Mouse (Mus musculus): Measurements from ENCODE around the gene Ppp1r12b. TPM values are rescaled to one million over a fixed set of nuclear protein-coding genes. Genes with fewer than 3 reads are reported as not detected.

The Ppp1r12b gene
- polyA plus RNA-seq, 1 experiment from 2014 or later = 7.8 TPM

DNA sequence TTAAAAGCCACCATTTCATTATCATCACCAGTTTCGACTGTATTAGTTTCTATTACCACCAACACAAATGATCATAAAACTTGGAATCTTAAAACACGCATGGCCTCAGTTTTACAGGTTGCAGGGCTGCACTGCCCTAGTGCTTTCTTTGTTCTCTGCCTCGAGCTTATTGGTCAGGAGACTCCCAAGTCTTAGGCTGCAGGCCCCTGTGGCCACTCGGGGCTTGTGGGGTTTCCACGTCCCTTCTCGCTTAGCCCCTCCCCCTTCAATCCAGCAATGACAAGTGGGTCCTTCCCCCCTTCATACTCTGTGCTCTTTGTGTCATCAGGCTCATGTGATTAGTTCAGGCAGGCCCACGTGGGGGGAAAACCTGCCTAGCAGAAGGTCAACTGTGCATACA lies 167.6 kb downstream of the Ppp1r12b start:
- Histone ChIP-seq H3K27ac (ENCODE audit: low read depth, low read length) (no peak overlapping the region), H3K36me3 (ENCODE audit: control insufficient read depth, insufficient read depth, low read length) (no peaks in the 10 kb centered on the region), H3K9me3 (ENCODE audit: control insufficient read depth, low read length) (no peaks in the 10 kb centered on the region), H3K9ac (ENCODE audit: low read length) (no peak overlapping the region), H3K4me3 (ENCODE audit: low read depth, low read length) (no peak overlapping the region), H3K4me2 (ENCODE audit: low read depth) (no peak overlapping the region), H3K27me3 (ENCODE audit: control insufficient read depth, insufficient read depth, low read length) (no peaks in the 10 kb centered on the region), H3K4me1 (ENCODE audit: control insufficient read depth, insufficient read depth, low read length) (no peaks in the 10 kb centered on the region; the same call in 1 of the 2 replicates)
- WGBS = 56% methylated on average over 7 of the region's 7 CpGs
- no peak for ATAC-seq (ENCODE audit: insufficient read depth, low FRiP score, low TSS enrichment)
- DNase-seq (ENCODE audit: low spot score) = no peak

DNA sequence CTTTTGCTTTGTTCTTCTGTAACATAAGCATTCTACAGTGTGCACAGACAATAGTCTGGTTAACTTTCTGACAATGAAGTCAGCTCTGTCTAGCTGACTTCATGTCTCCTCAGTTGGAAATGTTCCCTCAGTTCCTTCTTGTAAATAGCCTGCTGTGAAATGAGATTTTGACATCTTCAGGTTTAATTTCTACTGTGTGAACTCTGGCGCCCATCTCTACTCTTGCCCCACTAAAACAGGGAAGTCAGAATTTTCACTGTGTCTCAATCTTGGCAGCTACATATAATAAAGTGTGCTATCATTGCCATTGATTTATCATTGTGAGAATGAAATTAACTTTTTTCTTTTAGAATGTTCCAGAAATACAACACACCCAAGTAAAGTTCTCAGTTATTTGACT lies 170.8 kb downstream of the Ppp1r12b start:
- H3K27ac ChIP-seq (ENCODE audit: low read depth, low read length) = no peak overlapping the region
- H3K9ac ChIP-seq (ENCODE audit: low read length) = no peak overlapping the region
- no peaks in the 10 kb centered on the region; the same call in 1 of the 2 replicates for H3K4me1 ChIP-seq (ENCODE audit: control insufficient read depth, insufficient read depth, low read length)
- H3K9me3 ChIP-seq (ENCODE audit: control insufficient read depth, low read length) = no peaks in the 10 kb centered on the region
- no peak for ATAC-seq (ENCODE audit: insufficient read depth, low FRiP score, low TSS enrichment)
- H3K4me2 ChIP-seq (ENCODE audit: low read depth) = no peak overlapping the region
- DNase-seq (ENCODE audit: low spot score) = no peak
- WGBS = 88% methylated on average over 1 of the region's 1 CpGs
- H3K4me3 ChIP-seq (ENCODE audit: low read depth, low read length) = no peak overlapping the region
- H3K36me3 ChIP-seq (ENCODE audit: control insufficient read depth, insufficient read depth, low read length) = no peaks in the 10 kb centered on the region
- no peaks in the 10 kb centered on the region for H3K27me3 ChIP-seq (ENCODE audit: control insufficient read depth, insufficient read depth, low read length)

DNA sequence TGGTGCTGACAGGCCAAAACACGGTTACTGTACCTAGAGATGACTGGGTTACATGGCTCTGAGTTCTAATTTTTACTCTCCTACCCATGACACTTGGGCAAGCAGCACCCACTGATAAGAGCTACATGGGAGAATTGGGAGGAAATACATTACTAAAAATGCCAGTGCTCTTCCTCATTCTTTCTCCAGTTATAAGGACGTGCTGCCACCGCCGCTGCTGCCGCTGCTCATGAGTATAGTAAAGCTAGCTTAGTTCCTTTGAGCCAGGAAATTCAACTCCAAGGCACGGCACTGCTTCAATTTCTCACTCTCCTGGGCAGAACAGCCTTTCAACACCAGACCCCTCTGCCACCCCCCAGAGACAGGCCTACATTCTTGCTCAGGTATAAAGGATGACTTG lies 171.3 kb downstream of the Ppp1r12b start:
- no peak overlapping the region for H3K4me2 ChIP-seq (ENCODE audit: low read depth)
- no peak overlapping the region for H3K9ac ChIP-seq (ENCODE audit: low read length)
- no peak for DNase-seq (ENCODE audit: low spot score)
- no peaks in the 10 kb centered on the region; the same call in 1 of the 2 replicates for H3K4me1 ChIP-seq (ENCODE audit: control insufficient read depth, insufficient read depth, low read length)
- H3K9me3 ChIP-seq (ENCODE audit: control insufficient read depth, low read length) = no peaks in the 10 kb centered on the region
- no peaks in the 10 kb centered on the region for H3K36me3 ChIP-seq (ENCODE audit: control insufficient read depth, insufficient read depth, low read length)
- 82% methylated on average over 6 of the region's 6 CpGs for WGBS
- ATAC-seq (ENCODE audit: insufficient read depth, low FRiP score, low TSS enrichment) = no peak
- H3K4me3 ChIP-seq (ENCODE audit: low read depth, low read length) = no peak overlapping the region
- H3K27me3 ChIP-seq (ENCODE audit: control insufficient read depth, insufficient read depth, low read length) = no peaks in the 10 kb centered on the region
- H3K27ac ChIP-seq (ENCODE audit: low read depth, low read length) = no peak overlapping the region

DNA sequence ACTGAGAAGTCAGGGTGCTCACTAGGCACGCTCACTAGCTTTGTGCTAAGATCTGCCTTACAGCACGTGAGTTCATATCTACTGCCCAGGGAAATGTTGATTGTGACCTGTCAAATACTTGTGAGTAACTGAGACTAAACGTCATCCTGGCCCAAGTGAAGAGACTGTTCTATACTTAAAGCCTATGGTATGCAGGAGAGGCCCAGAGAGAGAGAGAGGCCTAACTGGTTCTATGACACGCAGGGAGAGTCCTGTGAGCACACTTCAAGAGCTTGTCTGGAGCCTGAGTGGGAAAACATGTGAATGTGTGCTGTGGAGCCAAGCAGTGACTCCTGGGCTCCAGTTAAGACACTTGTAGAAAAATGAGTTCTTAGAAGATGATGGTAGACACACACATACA lies 171.8 kb downstream of the Ppp1r12b start:
- 87% methylated on average over 4 of the region's 4 CpGs for WGBS
- ATAC-seq (ENCODE audit: insufficient read depth, low FRiP score, low TSS enrichment) = no peak

DNA sequence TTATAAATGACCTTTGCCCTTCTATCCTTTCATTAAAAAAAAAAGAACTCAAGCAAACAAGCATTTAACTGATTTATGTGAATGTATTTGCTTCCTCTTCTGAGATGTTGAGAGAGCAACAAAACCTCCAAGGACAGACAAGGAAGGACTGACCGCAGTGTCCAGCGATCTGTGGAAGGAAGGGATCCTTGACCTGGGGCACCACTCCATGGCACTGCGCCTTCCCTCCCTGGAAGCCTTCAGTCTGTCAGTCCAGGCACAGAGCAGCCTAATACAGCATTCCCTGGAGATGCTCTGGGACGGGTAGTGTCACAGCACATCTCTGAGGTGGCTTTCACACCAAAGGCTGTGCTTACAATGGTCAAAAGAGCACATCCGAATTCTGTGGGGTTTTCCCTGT lies 172.9 kb downstream of the Ppp1r12b start:
- H3K27ac ChIP-seq (ENCODE audit: low read depth, low read length) = no peak overlapping the region
- no peaks in the 10 kb centered on the region; the same call in 1 of the 2 replicates for H3K4me1 ChIP-seq (ENCODE audit: control insufficient read depth, insufficient read depth, low read length)
- H3K27me3 ChIP-seq (ENCODE audit: control insufficient read depth, insufficient read depth, low read length) = no peaks in the 10 kb centered on the region
- no peak overlapping the region for H3K9ac ChIP-seq (ENCODE audit: low read length)
- no peak for DNase-seq (ENCODE audit: low spot score)
- 86% methylated on average over 5 of the region's 5 CpGs for WGBS
- no peak overlapping the region for H3K4me3 ChIP-seq (ENCODE audit: low read depth, low read length)
- no peaks in the 10 kb centered on the region for H3K9me3 ChIP-seq (ENCODE audit: control insufficient read depth, low read length)
- no peaks in the 10 kb centered on the region for H3K36me3 ChIP-seq (ENCODE audit: control insufficient read depth, insufficient read depth, low read length)
- ATAC-seq (ENCODE audit: insufficient read depth, low FRiP score, low TSS enrichment) = no peak
- H3K4me2 ChIP-seq (ENCODE audit: low read depth) = no peak overlapping the region

More for the DNA sequence above, 171.8 kb downstream of the Ppp1r12b start:
- Histone ChIP-seq H3K36me3 (ENCODE audit: control insufficient read depth, insufficient read depth, low read length) (no peaks in the 10 kb centered on the region), H3K27ac (ENCODE audit: low read depth, low read length) (no peak overlapping the region), H3K9ac (ENCODE audit: low read length) (no peak overlapping the region), H3K4me1 (ENCODE audit: control insufficient read depth, insufficient read depth, low read length) (no peaks in the 10 kb centered on the region; the same call in 1 of the 2 replicates), H3K4me2 (ENCODE audit: low read depth) (no peak overlapping the region), H3K4me3 (ENCODE audit: low read depth, low read length) (no peak overlapping the region), H3K9me3 (ENCODE audit: control insufficient read depth, low read length) (no peaks in the 10 kb centered on the region), H3K27me3 (ENCODE audit: control insufficient read depth, insufficient read depth, low read length) (no peaks in the 10 kb centered on the region)
- no peak for DNase-seq (ENCODE audit: low spot score)

DNA sequence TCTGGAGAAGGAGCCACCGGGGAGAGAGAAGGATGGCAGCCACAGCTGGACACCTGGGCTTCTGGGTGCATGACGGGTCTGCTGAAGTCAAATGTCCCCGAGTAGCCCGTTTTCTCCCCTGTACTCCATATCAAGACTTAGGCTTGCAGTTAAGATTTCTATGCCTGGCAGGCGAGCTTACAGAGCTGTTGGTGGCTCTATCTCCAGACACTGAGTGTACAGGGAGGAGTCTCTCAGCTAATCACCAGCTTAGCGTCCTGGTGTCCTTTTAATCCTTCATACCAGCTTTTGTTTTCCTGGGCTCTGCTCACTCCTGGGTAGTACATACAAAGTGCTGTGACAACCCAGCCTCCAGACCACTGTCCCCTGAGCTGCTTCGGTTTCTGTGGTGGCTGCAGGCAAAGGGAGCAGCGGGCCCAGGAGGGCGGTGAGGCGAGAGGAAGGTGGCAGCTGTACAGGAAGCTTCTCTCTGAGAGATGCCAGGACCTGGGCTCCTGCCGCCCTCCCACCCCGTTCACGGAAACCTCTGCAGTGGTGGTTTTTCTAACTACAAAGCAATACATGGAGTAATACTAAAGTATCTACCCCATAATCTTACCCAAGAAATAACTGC lies 177.7 kb downstream of the Ppp1r12b start:
- Histone ChIP-seq H3K9me3 (ENCODE audit: control insufficient read depth, low read length) (no peaks in the 10 kb centered on the region), H3K4me1 (ENCODE audit: control insufficient read depth, insufficient read depth, low read length) (peaks cover 12% of the 10 kb centered on the region; the same call in 1 of the 2 replicates), H3K4me3 (ENCODE audit: low read depth, low read length) (no peak overlapping the region), H3K27me3 (ENCODE audit: control insufficient read depth, insufficient read depth, low read length) (no peaks in the 10 kb centered on the region), H3K9ac (ENCODE audit: low read length) (no peak overlapping the region), H3K36me3 (ENCODE audit: control insufficient read depth, insufficient read depth, low read length) (no peaks in the 10 kb centered on the region), H3K4me2 (ENCODE audit: low read depth) (no peak overlapping the region), H3K27ac (ENCODE audit: low read depth, low read length) (no peak overlapping the region)
- 83% methylated on average over 13 of the region's 13 CpGs for WGBS
- ATAC-seq (ENCODE audit: insufficient read depth, low FRiP score, low TSS enrichment) = no peak
- DNase-seq (ENCODE audit: low spot score) = no peak

DNA sequence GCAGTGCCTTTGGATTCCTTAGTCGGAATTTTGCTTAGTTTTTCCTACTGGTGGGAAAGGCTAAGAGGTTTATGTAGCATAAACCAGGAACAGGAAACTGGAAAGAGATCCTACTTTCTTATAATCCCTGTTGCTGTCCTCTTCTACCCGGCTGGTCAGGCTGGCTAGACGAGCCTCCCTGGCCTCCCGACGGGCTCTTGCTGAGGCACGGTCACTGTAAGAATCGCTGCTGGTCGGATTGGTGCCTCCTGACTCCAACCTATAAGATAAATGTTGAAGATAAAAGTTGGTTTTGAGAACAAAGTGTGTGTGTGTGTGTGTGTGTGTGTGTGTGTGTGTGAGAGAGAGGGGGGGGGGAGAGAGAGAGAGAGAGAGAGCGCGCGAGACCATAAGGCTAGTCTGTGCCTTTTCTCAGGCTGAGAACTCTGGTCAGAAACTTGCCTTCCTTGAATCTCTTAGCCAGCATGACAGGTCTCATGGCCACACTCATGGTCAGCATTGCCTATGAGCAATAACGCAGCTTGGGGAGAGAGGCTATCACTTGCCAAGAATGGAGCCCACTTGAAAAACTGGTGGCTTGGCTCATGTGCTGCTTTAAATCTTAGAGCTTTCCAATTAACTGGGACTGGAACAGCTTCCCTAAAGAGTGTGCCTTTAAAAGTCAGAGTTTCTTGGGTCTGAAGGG lies 178.4 kb downstream of the Ppp1r12b start:
- ATAC-seq (ENCODE audit: insufficient read depth, low FRiP score, low TSS enrichment) (no peak), DNase-seq (ENCODE audit: low spot score) (no peak)
- no peak overlapping the region for H3K9ac ChIP-seq (ENCODE audit: low read length)
- WGBS = 94% methylated on average over 12 of the region's 12 CpGs
- H3K27ac ChIP-seq (ENCODE audit: low read depth, low read length) = no peak overlapping the region
- no peaks in the 10 kb centered on the region for H3K27me3 ChIP-seq (ENCODE audit: control insufficient read depth, insufficient read depth, low read length)
- no peak overlapping the region for H3K4me2 ChIP-seq (ENCODE audit: low read depth)
- H3K9me3 ChIP-seq (ENCODE audit: control insufficient read depth, low read length) = no peaks in the 10 kb centered on the region
- H3K36me3 ChIP-seq (ENCODE audit: control insufficient read depth, insufficient read depth, low read length) = no peaks in the 10 kb centered on the region
- H3K4me3 ChIP-seq (ENCODE audit: low read depth, low read length) = no peak overlapping the region
- H3K4me1 ChIP-seq (ENCODE audit: control insufficient read depth, insufficient read depth, low read length) = peaks cover 12% of the 10 kb centered on the region; the same call in 1 of the 2 replicates

DNA sequence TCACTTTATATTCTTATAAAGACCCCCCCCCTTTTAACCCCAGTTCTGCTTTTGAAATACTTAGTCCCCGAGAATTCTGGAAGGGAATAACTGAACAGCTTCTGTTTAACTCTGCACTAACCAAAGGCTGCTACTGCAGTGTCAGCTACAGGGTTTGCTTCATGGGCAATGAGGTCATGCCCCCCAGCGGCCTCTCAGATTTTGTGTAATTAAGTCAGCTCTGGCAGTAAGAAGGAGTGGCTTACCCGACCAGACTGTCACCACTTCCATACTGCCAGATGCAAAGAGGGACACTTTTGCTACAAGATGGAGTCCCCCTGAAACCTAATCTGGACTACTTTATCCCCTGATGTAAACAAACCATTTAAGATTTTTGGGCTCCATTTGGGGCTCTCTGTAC lies 180.1 kb downstream of the Ppp1r12b start:
- DNase-seq (ENCODE audit: low spot score) (no peak), ATAC-seq (ENCODE audit: insufficient read depth, low FRiP score, low TSS enrichment) (no peak)
- Histone ChIP-seq H3K4me3 (ENCODE audit: low read depth, low read length) (no peak overlapping the region), H3K4me1 (ENCODE audit: control insufficient read depth, insufficient read depth, low read length) (peaks cover 12% of the 10 kb centered on the region; the same call in 1 of the 2 replicates), H3K4me2 (ENCODE audit: low read depth) (no peak overlapping the region), H3K9ac (ENCODE audit: low read length) (no peak overlapping the region), H3K27me3 (ENCODE audit: control insufficient read depth, insufficient read depth, low read length) (no peaks in the 10 kb centered on the region), H3K9me3 (ENCODE audit: control insufficient read depth, low read length) (no peaks in the 10 kb centered on the region), H3K36me3 (ENCODE audit: control insufficient read depth, insufficient read depth, low read length) (peaks cover 2% of the 10 kb centered on the region; the same call in 1 of the 2 replicates), H3K27ac (ENCODE audit: low read depth, low read length) (no peak overlapping the region)
- WGBS = 37% methylated on average over 3 of the region's 3 CpGs
